Mouse (Mus musculus) right cerebral cortex, postnatal 14 days (tissue): ENCODE results near the gene Bcl10.
"Not testable (repeated sequence)": the region's sequence is repeated elsewhere in the genome, so short reads cannot be mapped to it uniquely, and the experiment has no call there.

Experiments
- DNase-seq: peaks from one replicate; pipeline ENCODE4 v3.0.0; 2022

Bcl10 gene

GRCm38 (mm10) chr3:145922019-145922854 lies at the start of gene Bcl10:
Bcl10 (plus strand) TSS chr3:145922804.
- no peak for DNase-seq

- DNase-seq, result no peak
Measured at GRCm38 (mm10) chr3:145873271-145873670, 49.3 kb upstream of the Bcl10 start.

GRCm38 (mm10) chr3:145874126-145874525 lies 48.5 kb upstream of the Bcl10 start:
- no peak for DNase-seq

DNA sequence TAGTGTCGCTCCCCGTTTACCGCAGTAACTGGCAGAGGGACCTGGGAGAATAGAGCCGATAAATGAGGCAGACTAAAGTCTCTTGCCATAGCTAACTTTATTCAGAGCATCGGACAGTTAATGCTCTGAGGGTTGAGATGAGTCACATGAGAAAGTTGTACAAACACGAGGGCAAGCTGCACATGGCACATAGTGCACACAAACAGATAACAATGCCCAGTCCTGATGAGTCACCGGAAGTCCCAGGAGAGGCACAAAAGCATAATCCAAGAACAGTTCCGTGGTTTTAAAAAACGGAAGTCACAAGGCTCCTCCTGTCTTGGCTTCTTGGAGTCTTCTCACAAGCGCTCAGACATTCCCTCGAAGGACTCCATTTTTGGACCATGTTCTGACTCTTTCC lies 46.5 kb upstream of the Bcl10 start:
- DNase-seq, result no peak

DNA sequence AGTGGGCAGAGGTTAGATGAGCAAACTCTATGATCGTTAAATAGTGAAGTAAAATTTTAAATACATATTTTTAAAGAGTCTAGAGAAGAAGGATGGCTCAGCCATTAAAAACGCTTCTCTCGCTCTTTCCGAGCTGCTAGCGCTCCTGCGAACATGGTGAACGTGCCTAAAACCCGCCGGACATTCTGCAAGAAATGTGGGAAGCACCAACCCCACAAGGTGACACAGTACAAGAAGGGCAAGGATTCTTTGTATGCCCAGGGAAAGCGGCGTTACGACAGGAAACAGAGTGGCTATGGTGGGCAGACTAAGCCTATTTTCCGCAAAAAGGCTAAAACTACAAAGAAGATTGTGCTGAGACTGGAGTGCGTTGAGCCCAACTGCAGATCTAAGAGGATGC lies 43.7 kb upstream of the Bcl10 start:
- not testable (repeated sequence) for DNase-seq

GRCm38 (mm10) chr3:145880335-145880734 lies 42.3 kb upstream of the Bcl10 start:
- no peak for DNase-seq

DNA sequence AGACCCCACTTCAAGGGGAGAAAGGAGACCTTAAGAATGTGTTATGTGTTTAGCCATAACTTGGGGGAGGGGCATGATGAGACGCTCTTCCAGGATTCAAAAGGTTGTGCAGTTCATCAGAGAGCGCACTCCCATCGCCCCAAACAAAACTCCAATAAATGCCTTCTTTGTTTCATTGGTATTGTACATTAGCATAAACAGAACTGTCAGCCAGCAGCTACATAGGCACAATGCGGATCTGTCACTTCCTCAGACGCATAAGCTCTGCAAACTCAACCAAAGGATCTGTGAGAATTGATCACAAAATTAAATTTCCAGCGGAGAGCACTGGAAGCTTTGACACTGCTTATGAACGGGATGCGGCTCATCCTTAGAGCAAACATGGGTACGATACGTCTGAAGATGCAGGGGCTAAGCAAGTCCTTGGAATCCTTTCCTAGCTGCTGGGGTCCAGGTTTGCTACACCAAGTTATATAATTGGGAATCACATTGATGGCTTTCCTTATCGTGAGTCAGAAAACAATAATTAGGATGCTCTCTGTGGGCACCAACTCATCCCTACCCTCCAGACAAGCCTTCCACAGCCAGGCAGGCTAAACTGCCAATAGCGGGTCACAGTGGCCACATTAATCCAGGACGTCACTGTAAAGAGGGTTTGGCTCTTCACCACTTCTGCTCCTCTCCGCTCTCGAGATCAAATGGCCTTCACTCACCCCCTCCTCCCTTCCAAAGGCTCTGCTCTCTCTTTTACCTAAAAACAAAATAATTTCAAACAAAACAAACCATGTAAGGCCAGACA lies 40.3 kb upstream of the Bcl10 start:
- no peak for DNase-seq

GRCm38 (mm10) chr3:145883233-145883632 lies 39.4 kb upstream of the Bcl10 start:
- no peak for DNase-seq

- no peak for DNase-seq
Measured at GRCm38 (mm10) chr3:145885376-145885775, 37.2 kb upstream of the Bcl10 start.

DNA sequence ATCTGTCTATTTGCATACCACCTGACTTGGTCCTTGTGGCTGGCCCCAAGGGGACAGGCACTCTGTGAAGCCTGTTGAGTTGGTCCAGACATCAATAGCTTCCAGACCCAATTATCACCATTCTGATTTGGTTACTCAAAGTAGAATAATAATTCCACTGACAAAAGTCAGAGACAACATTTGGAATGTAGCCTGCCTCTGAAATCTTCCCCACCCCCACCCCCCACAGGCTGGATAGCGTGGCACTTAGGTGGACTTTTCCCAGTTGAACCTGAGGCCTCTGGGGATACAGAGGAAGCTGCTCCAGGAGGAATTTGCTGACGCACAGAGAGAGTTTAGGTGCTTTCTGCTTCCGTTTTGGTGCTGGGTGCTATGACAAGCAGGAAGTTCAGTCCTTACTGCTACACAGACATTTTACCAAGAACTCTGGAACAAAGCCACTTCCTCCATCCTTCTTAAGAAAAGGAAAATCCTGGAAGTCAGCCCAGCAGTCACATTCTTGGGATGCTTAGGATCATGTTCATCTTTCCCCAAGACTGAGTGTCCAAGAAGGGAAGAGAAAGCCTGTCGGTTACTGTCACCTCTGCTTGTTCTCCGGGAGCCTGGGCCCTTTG lies 36.6 kb upstream of the Bcl10 start:
- no peak for DNase-seq

DNA sequence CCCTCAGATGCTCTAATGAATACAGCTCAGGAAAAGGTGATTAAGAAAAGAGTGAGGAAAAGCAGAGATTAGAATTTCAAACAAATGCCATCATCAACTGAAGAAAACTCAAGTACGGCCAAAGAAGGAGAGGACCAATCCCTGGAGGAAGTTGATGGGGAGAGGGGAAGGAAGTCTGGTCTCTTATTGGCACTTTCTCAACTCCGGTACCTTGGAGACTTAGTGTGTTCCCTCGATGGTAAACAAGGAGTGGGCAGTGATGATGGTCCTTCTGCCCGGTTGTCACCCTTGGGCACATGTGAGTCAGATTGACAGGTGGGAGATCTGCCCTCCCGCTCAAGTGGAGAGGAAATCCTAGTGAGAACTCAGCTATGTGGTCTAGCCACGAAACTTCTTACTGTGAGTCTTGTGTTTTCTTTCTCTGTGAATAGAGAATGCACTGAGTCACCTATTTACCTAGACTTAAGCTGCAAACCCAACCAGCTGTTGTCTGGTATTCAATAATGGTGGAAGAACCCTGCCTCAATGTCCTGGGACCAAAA lies 35.1 kb upstream of the Bcl10 start:
- DNase-seq, result no peak

DNA sequence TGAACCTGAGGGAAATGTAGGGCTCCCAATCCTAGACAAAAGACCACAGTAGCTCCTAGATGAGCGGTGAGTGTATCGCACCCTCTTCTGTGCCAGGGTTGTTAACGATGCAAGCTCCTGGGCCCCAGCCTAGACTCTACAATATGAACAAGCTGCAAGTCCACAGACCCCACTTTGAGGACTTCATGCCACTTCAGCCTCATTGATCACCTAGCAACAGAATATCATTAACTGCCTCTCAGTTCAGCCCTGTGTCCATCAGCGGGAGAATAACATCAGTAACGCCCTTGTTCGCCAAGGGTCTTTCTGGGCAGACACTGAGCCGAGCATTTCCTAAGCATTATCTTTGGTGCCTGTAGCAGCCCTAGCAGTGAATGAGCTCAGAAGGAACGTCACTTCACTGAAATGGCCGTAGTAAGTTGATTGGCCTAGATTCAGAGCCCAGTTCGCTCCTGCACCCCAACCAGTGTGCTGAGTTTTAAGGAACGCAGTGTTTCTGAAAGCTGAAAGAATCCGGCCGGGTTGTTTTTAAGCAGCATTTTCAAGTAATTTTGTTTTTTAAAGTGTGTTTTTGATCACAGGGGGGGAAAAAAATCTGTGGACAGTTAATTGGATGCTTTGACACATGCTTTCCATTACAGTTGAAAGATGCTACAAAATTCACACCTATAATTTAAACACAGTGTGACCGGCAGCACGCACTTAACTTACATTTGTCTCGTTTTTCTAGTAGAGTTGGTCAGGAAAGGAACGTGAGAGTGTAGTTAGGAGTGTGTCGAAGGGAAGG lies 32.1 kb upstream of the Bcl10 start:
- no peak for DNase-seq

DNA sequence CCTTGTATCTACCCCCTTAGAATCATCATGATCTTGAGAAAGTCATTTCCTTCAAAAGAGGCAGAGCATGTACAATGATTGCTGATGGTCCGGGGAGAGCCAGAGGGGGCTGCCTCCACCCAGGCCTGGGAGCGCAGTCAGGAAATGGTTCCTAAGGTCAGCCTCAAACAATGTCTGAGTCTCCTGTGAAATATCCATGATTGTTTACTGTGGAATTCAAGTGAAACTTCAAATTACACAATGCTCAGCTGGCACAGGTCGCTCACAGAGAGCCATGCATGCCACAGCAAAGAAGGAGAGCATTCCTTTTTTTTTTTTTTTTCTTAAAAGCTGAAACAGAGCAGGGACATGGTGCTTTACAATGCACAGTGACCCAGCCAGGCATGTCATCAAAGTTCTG lies 30.2 kb upstream of the Bcl10 start:
- DNase-seq, result no peak

GRCm38 (mm10) chr3:145894131-145894530 lies 28.5 kb upstream of the Bcl10 start:
- DNase-seq, result no peak

- no peak for DNase-seq
Measured at GRCm38 (mm10) chr3:145897749-145898148, 24.9 kb upstream of the Bcl10 start.

- no peak for DNase-seq
Measured at GRCm38 (mm10) chr3:145899832-145900231, 22.8 kb upstream of the Bcl10 start.

GRCm38 (mm10) chr3:145903530-145903929 lies 19.1 kb upstream of the Bcl10 start:
- DNase-seq, result no peak

- peak; percentile 73 for DNase-seq
Measured at GRCm38 (mm10) chr3:145904850-145905776, 17.5 kb upstream of the Bcl10 start.

- DNase-seq, result no peak
Measured at GRCm38 (mm10) chr3:145906582-145906981, 16.0 kb upstream of the Bcl10 start.

DNA sequence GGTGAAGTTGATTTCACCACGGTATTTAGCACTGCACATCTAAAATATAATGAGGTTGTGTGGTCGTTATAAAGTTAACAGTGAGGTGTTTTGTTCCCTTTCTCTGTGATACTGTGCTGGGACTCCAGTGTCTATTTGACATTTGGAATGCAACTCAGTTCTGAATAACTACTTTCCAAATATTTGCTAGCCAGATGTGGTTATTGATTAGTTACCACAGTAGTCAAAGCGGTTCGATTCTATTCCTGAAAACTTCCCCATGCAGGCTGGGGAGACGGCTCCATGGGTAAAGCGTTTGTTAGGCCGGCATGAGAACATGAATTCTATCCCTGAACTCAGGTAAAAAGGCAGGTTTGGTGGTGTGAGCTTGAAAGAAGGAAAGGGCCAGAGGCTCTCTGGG lies 10.1 kb upstream of the Bcl10 start:
- DNase-seq, result no peak

DNA sequence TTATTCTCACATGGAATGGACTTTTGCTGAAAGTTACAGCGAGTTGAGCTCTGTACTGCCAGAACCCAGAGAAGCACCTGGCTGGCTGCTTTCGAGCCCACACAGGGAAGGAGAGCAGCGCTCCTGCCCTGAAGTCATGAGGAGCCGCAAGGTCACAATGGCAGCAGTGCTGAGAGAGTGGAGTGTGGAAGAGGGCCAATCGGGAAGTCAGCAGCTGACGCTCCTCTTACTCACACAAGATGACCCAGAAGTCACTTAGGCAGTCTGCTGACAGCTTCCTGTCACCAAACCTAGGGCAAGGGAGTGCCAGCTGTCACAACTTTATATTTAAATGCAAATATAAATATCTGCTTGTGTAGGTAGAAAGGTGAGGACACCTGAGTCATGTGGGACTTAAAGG lies 9.3 kb upstream of the Bcl10 start:
- no peak for DNase-seq
